Mouse (Mus musculus) small intestine, adult 2 months (tissue): ENCODE results near the gene Adgrf5. TPM values are rescaled to one million over a fixed set of nuclear protein-coding genes. Genes with fewer than 3 reads are reported as not detected.

Experiments
- H3K27ac ChIP-seq: fragments of 200-500 bp; 2 replicates; pipeline ENCODE4 v1.5.1; 2012; ENCODE audit warnings: low read depth, low read length, control low read depth, inconsistent platforms; ENCODE audit not compliant: insufficient read depth
- H3K27me3 ChIP-seq: fragments of 200-500 bp; 2 replicates; pipeline ENCODE4 v1.6.1; 2012; ENCODE audit warnings: mild to moderate bottlenecking, moderate library complexity, low read length, inconsistent platforms; ENCODE audit not compliant: control insufficient read depth, insufficient read depth
- H3K36me3 ChIP-seq: fragments of 200-500 bp; 2 replicates; pipeline ENCODE4 v1.6.1; 2012; ENCODE audit warnings: mild to moderate bottlenecking, low read length, control low read depth, inconsistent platforms; ENCODE audit not compliant: control insufficient read depth, insufficient read depth
- H3K4me1 ChIP-seq: fragments of 200-500 bp; 2 replicates; pipeline ENCODE4 v1.6.1; 2012; ENCODE audit warnings: low read length, inconsistent platforms, mixed read lengths; ENCODE audit not compliant: control insufficient read depth, insufficient read depth, insufficient read length
- H3K4me3 ChIP-seq: fragments of 200-500 bp; 2 replicates; pipeline ENCODE4 v1.5.1; 2012; ENCODE audit warnings: low read depth, mild to moderate bottlenecking, control low read depth, inconsistent platforms, low read length, moderate library complexity
- CTCF ChIP-seq: fragments of 200-500 bp; IDR thresholded peaks from 2 replicates; pipeline ENCODE4 v1.5.1; 2012; ENCODE audit warnings: low read depth, mild to moderate bottlenecking, control low read depth, inconsistent platforms, low read length, moderate library complexity, mixed read lengths; ENCODE audit not compliant: insufficient replicate concordance, insufficient read length; ENCODE audit errors: extremely low read depth
- POLR2A ChIP-seq: fragments of 200-500 bp; IDR thresholded peaks from 2 replicates; pipeline ENCODE4 v1.6.1; 2012; ENCODE audit warnings: low read depth, mild to moderate bottlenecking, control low read depth, inconsistent platforms, low read length, moderate library complexity
- WGBS: fragments of 180-500 bp; shearing (Covaris S2); methylation state at CpG from one replicate; pipeline ENCODE4 v1.1.7; 2018; 5-methylcytosine and 5-hydroxymethylcytosine counted together
- polyA plus RNA-seq: library from polyadenylated mRNA; depleted of rRNA; stranded (reverse); fragments of >200 nt; gene quantifications from 2 replicates; pipeline ENCODE4 v1.2.3, GENCODE M21; 2012

Gene Adgrf5
- polyA plus RNA-seq, 1 experiment = 4.9 TPM

DNA sequence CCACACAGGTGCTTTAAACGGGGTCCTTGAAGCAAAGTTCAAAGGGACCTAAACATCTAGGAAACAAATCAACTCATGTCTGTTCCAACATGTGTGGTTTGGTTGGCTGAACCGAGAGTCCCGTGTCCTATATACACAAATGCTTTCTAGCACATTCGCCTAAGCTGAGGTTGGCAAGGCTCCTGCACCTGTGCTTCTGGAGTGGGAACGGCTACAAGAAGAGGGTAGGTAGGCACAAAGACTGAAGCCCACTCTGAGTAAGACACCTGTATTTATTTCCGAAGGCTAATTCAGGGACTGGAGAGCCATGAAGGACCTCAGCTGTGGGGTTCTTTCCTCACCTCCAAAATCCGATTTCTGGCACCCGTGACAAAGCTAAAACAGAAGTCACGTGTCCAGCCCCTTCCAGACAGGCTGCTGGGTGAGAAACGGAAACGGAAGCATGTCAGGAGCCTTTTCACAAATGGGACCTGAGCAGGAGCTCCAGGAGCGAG, 99.5 kb downstream of the Adgrf5 start:
- TF ChIP-seq CTCF = no peak
- TF ChIP-seq POLR2A = no peak
- H3K4me3 ChIP-seq = no peak overlapping the region
- no peaks in the 10 kb centered on the region for H3K36me3 ChIP-seq
- H3K27ac ChIP-seq = no peak overlapping the region
- H3K4me1 ChIP-seq = no peaks in the 10 kb centered on the region
- H3K27me3 ChIP-seq = no peaks in the 10 kb centered on the region
- 80% methylated on average over 12 of the region's 12 CpGs for WGBS

DNA sequence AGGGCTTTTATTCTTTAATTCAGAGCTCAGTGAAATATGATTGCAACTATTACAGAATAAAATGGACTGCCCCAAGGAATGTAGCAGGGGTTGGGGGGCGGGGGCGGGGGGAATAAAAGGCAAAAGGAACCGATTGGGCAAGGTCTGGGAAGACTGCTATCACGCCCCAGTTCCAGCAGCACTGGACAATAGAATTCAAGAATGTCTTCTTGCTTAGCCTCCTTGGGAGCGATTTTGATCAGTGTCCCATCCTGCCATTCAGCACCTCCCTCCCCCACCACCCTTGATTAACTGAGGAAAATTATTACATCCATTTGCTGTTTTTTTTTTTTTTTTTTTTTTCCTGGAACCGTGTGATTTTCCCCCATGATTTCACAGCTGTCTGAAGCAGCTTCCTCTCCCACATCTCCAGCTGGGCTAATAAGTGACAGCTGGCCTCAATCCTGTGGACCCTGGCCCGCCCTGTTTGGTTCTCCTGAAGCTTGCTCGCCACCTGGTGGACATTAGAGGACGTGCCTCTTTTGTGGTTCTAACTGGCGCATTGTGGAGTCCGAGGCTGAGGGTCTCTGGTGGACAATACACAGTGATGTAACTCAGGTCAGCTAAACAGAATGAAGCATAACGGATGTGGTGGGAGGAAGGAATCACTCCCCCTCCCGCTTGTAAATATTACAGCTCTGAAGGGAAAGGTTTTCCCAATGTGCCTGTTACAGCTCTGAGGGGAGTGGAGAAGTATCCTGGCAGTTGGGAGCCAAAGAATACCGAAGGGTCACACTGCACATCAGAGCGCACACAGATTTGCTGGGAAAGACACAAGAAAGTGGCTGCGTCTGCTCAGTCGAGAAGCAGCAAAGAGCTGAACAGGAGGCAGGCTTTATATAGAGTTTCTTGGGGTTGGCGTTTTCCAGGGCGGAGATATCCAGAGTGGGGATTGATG, 100.3 kb downstream of the Adgrf5 start:
- H3K36me3 ChIP-seq = no peaks in the 10 kb centered on the region
- H3K27ac ChIP-seq = no peak overlapping the region
- H3K4me3 ChIP-seq = no peak overlapping the region
- TF ChIP-seq CTCF (peak; percentile 89), POLR2A (no peak)
- no peaks in the 10 kb centered on the region for H3K4me1 ChIP-seq
- WGBS = 38% methylated on average over 19 of the region's 19 CpGs
- no peaks in the 10 kb centered on the region for H3K27me3 ChIP-seq

DNA sequence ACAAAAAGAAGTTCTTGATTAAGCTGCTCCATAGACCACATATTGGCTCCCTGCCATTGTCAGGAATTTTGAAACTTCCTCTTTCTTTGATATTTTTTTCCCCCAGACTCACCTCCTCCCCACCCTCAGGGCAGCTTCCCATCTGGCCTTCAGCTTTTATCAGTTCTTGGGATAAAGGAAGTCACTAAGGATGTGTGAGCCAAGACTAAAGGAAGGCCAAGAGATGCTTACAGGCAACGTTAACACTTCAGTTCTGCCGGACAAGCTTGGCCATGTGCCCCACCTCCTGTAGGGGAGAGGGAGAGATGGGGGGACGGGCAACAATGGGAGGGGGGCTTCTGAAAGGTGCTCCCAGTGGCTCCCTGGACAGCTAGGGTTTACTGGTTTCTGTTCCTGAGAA, 109.8 kb downstream of the Adgrf5 start:
- no peak overlapping the region for H3K4me3 ChIP-seq
- no peak overlapping the region for H3K27ac ChIP-seq
- no peaks in the 10 kb centered on the region for H3K4me1 ChIP-seq
- peaks cover 6% of the 10 kb centered on the region; the same call in 1 of the 2 replicates for H3K36me3 ChIP-seq
- WGBS = 49% methylated on average over 3 of the region's 3 CpGs
- TF ChIP-seq POLR2A (no peak), CTCF (no peak)
- H3K27me3 ChIP-seq = no peaks in the 10 kb centered on the region

DNA sequence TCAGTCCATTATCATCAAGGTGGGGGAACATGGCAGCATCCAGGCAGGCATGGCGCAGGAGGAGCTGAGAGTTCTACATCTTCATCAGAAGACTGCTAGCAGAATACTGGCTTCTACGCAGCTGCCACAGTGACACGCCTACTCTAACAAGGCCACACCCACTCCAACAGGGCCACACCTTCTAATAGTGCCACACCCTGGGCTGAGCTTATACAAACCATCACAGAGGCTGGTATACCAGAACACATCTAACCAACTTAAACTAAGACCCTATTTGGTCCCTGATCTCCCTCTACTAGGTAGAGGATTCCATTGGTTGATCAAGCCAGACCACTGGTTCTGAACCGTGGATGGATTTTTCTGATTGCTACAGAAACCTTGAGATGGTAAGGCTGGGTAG, 112.3 kb downstream of the Adgrf5 start:
- H3K4me3 ChIP-seq = no peak overlapping the region
- H3K27ac ChIP-seq = no peak overlapping the region
- H3K36me3 ChIP-seq = peaks cover 8% of the 10 kb centered on the region
- H3K27me3 ChIP-seq = no peaks in the 10 kb centered on the region
- TF ChIP-seq POLR2A (no peak), CTCF (no peak)
- H3K4me1 ChIP-seq = no peaks in the 10 kb centered on the region
- 64% methylated on average over 4 of the region's 4 CpGs for WGBS

DNA sequence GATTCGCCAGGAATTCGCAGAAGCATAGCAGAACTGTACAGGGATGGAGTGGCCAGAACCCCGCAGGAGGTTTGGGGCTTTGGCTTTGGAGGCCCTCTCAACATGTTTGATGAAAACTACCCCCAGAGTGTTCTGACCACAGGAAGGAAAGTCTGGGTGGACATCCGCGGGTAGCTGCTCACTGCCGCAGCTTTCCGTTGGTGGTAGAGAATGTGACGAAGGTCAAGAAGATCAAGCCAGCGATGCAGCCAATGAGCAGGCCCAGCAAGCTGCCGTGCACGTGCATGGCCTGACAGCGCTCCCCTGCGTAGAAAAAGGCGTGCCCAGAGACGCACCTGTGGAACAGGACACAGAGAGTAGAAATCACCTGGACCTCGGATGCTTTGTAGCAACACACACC, 114.5 kb downstream of the Adgrf5 start:
- Histone ChIP-seq H3K4me1 (no peaks in the 10 kb centered on the region), H3K27ac (no peak overlapping the region), H3K36me3 (peaks cover 8% of the 10 kb centered on the region), H3K27me3 (no peaks in the 10 kb centered on the region), H3K4me3 (no peak overlapping the region)
- no peak for TF ChIP-seq CTCF
- WGBS = 90% methylated on average over 16 of the region's 16 CpGs

DNA sequence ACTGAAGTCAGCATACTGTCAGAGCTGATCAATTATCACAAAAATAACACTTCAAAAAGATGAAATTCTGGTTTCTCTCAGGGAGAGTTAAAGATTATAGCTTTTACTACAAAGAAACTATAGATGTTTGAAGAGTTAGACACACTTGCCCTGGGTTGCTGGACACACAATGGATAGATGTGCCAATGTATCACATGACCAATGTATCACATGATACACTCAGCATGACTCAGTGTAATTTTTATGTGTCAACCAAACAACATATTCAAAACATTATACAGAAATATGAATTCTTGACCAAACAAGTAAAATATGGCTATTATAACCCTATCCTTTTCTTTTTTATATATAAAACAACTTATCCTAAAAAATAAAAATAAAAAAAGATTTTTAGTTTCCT, 117.4 kb downstream of the Adgrf5 start:
- no peaks in the 10 kb centered on the region for H3K27me3 ChIP-seq

DNA sequence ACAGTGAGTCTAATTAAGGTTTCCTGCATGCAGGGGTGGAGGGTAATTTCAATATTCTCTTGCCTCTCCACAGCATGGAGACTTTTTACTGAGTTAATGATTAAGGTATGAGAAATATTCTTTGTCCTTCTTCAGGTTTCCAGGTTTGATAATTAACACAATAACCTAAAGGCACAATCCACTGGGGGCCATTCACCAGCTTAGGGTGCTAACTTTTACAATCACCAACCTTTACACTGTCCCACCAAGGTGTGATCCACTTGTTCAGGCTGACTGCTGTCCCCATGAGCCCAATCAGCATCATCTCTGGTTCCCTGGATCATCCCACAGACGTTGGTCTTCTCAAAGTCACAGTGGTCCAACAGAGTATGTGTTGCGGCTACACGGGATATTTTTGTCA, 125.7 kb downstream of the Adgrf5 start:
- peaks cover 9% of the 10 kb centered on the region for H3K36me3 ChIP-seq
- TF ChIP-seq POLR2A = no peak
- no peak for TF ChIP-seq CTCF
- peaks cover 2% of the 10 kb centered on the region; the same call in 1 of the 2 replicates for H3K4me1 ChIP-seq
- no peak overlapping the region for H3K27ac ChIP-seq
- H3K4me3 ChIP-seq = no peak overlapping the region
- WGBS = 74% methylated on average over 3 of the region's 3 CpGs
- no peaks in the 10 kb centered on the region for H3K27me3 ChIP-seq

More for the DNA sequence above, 117.4 kb downstream of the Adgrf5 start:
- no peak overlapping the region for H3K4me3 ChIP-seq
- no peak for TF ChIP-seq POLR2A
- TF ChIP-seq CTCF = no peak
- no peak overlapping the region for H3K27ac ChIP-seq
- no peaks in the 10 kb centered on the region for H3K4me1 ChIP-seq
- peaks cover 16% of the 10 kb centered on the region for H3K36me3 ChIP-seq
